Mouse (Mus musculus): ENCODE data around the gene Gpr162.

Gpr162 gene

GRCm38 (mm10) chr6:124865766-124866362 lies 2.1 kb upstream of the Gpr162 start:
- Histone ChIP-seq H3K4me3 (replicated peaks; ENCODE audit: low read length) (no peak overlapping the region), H3K36me3 (ENCODE audit: insufficient read depth, low read length) (no peaks in the 10 kb centered on the region), H3K9me3 (ENCODE audit: low read length) (no peaks in the 10 kb centered on the region), H3K4me1 (replicated peaks; ENCODE audit: low read depth, low read length) (peaks cover 41% of the 10 kb centered on the region), H3K27me3 (ENCODE audit: insufficient read depth, low read length) (peaks cover 76% of the 10 kb centered on the region)
- TF ChIP-seq CTCF (conservative IDR thresholded peaks at IDR 0.05; ENCODE audit: low read length): no peak
- no peak for TF ChIP-seq NANOG (IDR thresholded peaks at IDR 0.05; ENCODE audit: borderline replicate concordance, low read length)
- no peak for TF ChIP-seq POU5F1 (IDR thresholded peaks at IDR 0.05; ENCODE audit: borderline replicate concordance, low read length)

- Histone ChIP-seq H3K4me1 (replicated peaks; ENCODE audit: low read depth, low read length) (peaks cover 67% of the 10 kb centered on the region), H3K4me3 (replicated peaks; ENCODE audit: low read length) (peak overlapping the region; percentile 81), H3K36me3 (ENCODE audit: insufficient read depth, low read length) (no peaks in the 10 kb centered on the region), H3K9me3 (ENCODE audit: low read length) (no peaks in the 10 kb centered on the region), H3K27me3 (ENCODE audit: insufficient read depth, low read length) (peaks cover 83% of the 10 kb centered on the region)
- TF ChIP-seq POU5F1 (IDR thresholded peaks at IDR 0.05; ENCODE audit: borderline replicate concordance, low read length): no peak
- TF ChIP-seq NANOG (IDR thresholded peaks at IDR 0.05; ENCODE audit: borderline replicate concordance, low read length): no peak
- no peak for TF ChIP-seq CTCF (conservative IDR thresholded peaks at IDR 0.05; ENCODE audit: low read length)
Measured at GRCm38 (mm10) chr6:124863125-124863657, 592 bp downstream of the Gpr162 start.

- H3K4me1 ChIP-seq (replicated peaks; ENCODE audit: low read depth, low read length): peaks cover 73% of the 10 kb centered on the region
- TF ChIP-seq CTCF (conservative IDR thresholded peaks at IDR 0.05; ENCODE audit: low read length) (no peak), NANOG (IDR thresholded peaks at IDR 0.05; ENCODE audit: borderline replicate concordance, low read length) (no peak), POU5F1 (IDR thresholded peaks at IDR 0.05; ENCODE audit: borderline replicate concordance, low read length) (no peak)
- no peaks in the 10 kb centered on the region for H3K9me3 ChIP-seq (ENCODE audit: low read length)
- no peaks in the 10 kb centered on the region for H3K36me3 ChIP-seq (ENCODE audit: insufficient read depth, low read length)
- peaks cover 83% of the 10 kb centered on the region for H3K27me3 ChIP-seq (ENCODE audit: insufficient read depth, low read length)
- H3K4me3 ChIP-seq (replicated peaks; ENCODE audit: low read length): peak overlapping the region; percentile 81
Measured at GRCm38 (mm10) chr6:124862406-124863124, 1.2 kb downstream of the Gpr162 start.

GRCm38 (mm10) chr6:124861802-124862201 lies 2.0 kb downstream of the Gpr162 start:
- Histone ChIP-seq H3K9me3 (ENCODE audit: low read length) (no peaks in the 10 kb centered on the region), H3K4me3 (replicated peaks; ENCODE audit: low read length) (0 out of 2 replicates have a peak overlapping the region, but pooled peaks have one; percentile 26), H3K36me3 (ENCODE audit: insufficient read depth, low read length) (no peaks in the 10 kb centered on the region), H3K4me1 (replicated peaks; ENCODE audit: low read depth, low read length) (peaks cover 74% of the 10 kb centered on the region), H3K27me3 (ENCODE audit: insufficient read depth, low read length) (peaks cover 75% of the 10 kb centered on the region)
- no peak for TF ChIP-seq POU5F1 (IDR thresholded peaks at IDR 0.05; ENCODE audit: borderline replicate concordance, low read length)

- H3K9me3 ChIP-seq (ENCODE audit: low read length): no peaks in the 10 kb centered on the region
- H3K4me3 ChIP-seq (replicated peaks; ENCODE audit: low read length): peak overlapping the region; percentile 26; the same call in 1 of the 2 replicates
- H3K36me3 ChIP-seq (ENCODE audit: insufficient read depth, low read length): no peaks in the 10 kb centered on the region
- no peak for TF ChIP-seq CTCF (conservative IDR thresholded peaks at IDR 0.05; ENCODE audit: low read length)
- TF ChIP-seq NANOG (IDR thresholded peaks at IDR 0.05; ENCODE audit: borderline replicate concordance, low read length): no peak
- no peak for TF ChIP-seq POU5F1 (IDR thresholded peaks at IDR 0.05; ENCODE audit: borderline replicate concordance, low read length)
- H3K27me3 ChIP-seq (ENCODE audit: insufficient read depth, low read length): peaks cover 71% of the 10 kb centered on the region
- H3K4me1 ChIP-seq (replicated peaks; ENCODE audit: low read depth, low read length): peaks cover 79% of the 10 kb centered on the region
Measured at GRCm38 (mm10) chr6:124861266-124861665, 2.5 kb downstream of the Gpr162 start.

- no peak overlapping the region for H3K4me3 ChIP-seq (replicated peaks; ENCODE audit: low read length)
- H3K27me3 ChIP-seq (ENCODE audit: insufficient read depth, low read length): peaks cover 70% of the 10 kb centered on the region
- no peak for TF ChIP-seq CTCF (conservative IDR thresholded peaks at IDR 0.05; ENCODE audit: low read length)
- no peaks in the 10 kb centered on the region for H3K9me3 ChIP-seq (ENCODE audit: low read length)
- H3K36me3 ChIP-seq (ENCODE audit: insufficient read depth, low read length): no peaks in the 10 kb centered on the region
- H3K4me1 ChIP-seq (replicated peaks; ENCODE audit: low read depth, low read length): peaks cover 82% of the 10 kb centered on the region
Measured at GRCm38 (mm10) chr6:124860511-124860910, 3.3 kb downstream of the Gpr162 start.

GRCm38 (mm10) chr6:124859725-124860124 lies 4.1 kb downstream of the Gpr162 start:
- TF ChIP-seq CTCF (conservative IDR thresholded peaks at IDR 0.05; ENCODE audit: low read length) (peak; percentile 72), NANOG (IDR thresholded peaks at IDR 0.05; ENCODE audit: borderline replicate concordance, low read length) (no peak)
- peaks cover 67% of the 10 kb centered on the region for H3K27me3 ChIP-seq (ENCODE audit: insufficient read depth, low read length)
- H3K36me3 ChIP-seq (ENCODE audit: insufficient read depth, low read length): no peaks in the 10 kb centered on the region
- H3K4me3 ChIP-seq (replicated peaks; ENCODE audit: low read length): peak overlapping the region; percentile 48; the same call in 1 of the 2 replicates
- no peaks in the 10 kb centered on the region for H3K9me3 ChIP-seq (ENCODE audit: low read length)
- H3K4me1 ChIP-seq (replicated peaks; ENCODE audit: low read depth, low read length): peaks cover 87% of the 10 kb centered on the region

GRCm38 (mm10) chr6:124858561-124859318 lies 5.0 kb downstream of the Gpr162 start:
- no peak for TF ChIP-seq POU5F1 (IDR thresholded peaks at IDR 0.05; ENCODE audit: borderline replicate concordance, low read length)
- no peak for TF ChIP-seq CTCF (conservative IDR thresholded peaks at IDR 0.05; ENCODE audit: low read length)
- TF ChIP-seq NANOG (IDR thresholded peaks at IDR 0.05; ENCODE audit: borderline replicate concordance, low read length): no peak
- H3K27me3 ChIP-seq (ENCODE audit: insufficient read depth, low read length): peaks cover 65% of the 10 kb centered on the region
- no peaks in the 10 kb centered on the region for H3K36me3 ChIP-seq (ENCODE audit: insufficient read depth, low read length)
- H3K4me3 ChIP-seq (replicated peaks; ENCODE audit: low read length): 0 out of 2 replicates have a peak overlapping the region, but pooled peaks have one; percentile 20
- H3K9me3 ChIP-seq (ENCODE audit: low read length): no peaks in the 10 kb centered on the region
- peaks cover 85% of the 10 kb centered on the region for H3K4me1 ChIP-seq (replicated peaks; ENCODE audit: low read depth, low read length)

Measured in E14TG2a.4 (cell line).